Mouse (Mus musculus) liver, embryonic 13.5 days (tissue): Measurements from ENCODE around the gene Alox5ap. TPM values are rescaled to one million over a fixed set of nuclear protein-coding genes. Genes with fewer than 3 reads are reported as not detected.

ENCODE experiments used
- ATAC-seq: fragments of 200-750 bp; cut with Nextera tagmentation; 2 replicates; pipeline ENCODE4 v1.8.0; 2017; ENCODE audit warnings: low read depth, mild to moderate bottlenecking, moderate number of reproducible peaks, moderate library complexity
- DNase-seq: peaks from one replicate; pipeline ENCODE4 v3.0.0; 2022
- H3K27ac ChIP-seq: fragments of 300-500 bp; sonication (generic); 2 replicates; pipeline ENCODE4 v1.5.1; 2015; ENCODE audit warnings: moderate library complexity, mild to moderate bottlenecking, inconsistent platforms
- H3K27me3 ChIP-seq: fragments of 300-500 bp; sonication (generic); 2 replicates; pipeline ENCODE4 v1.6.1; 2015; ENCODE audit warnings: mild to moderate bottlenecking, inconsistent platforms
- H3K36me3 ChIP-seq: fragments of 300-500 bp; sonication (generic); 2 replicates; pipeline ENCODE4 v1.6.1; 2015; ENCODE audit warnings: mild to moderate bottlenecking, inconsistent platforms
- H3K4me1 ChIP-seq: fragments of 300-500 bp; sonication (generic); replicated peaks from 2 replicates; pipeline ENCODE4 v1.6.1; 2015; ENCODE audit warnings: inconsistent platforms
- H3K4me2 ChIP-seq: fragments of 300-500 bp; sonication (generic); 2 replicates; pipeline ENCODE4 v1.6.1; 2015; ENCODE audit warnings: inconsistent platforms, mild to moderate bottlenecking, moderate library complexity
- H3K4me3 ChIP-seq: fragments of 300-500 bp; sonication (generic); replicated peaks from 2 replicates; pipeline ENCODE4 v1.5.1; 2015; ENCODE audit warnings: mild to moderate bottlenecking, inconsistent platforms
- H3K9ac ChIP-seq: fragments of 300-500 bp; sonication (generic); 2 replicates; pipeline ENCODE4 v1.6.1; 2015; ENCODE audit warnings: mild to moderate bottlenecking, inconsistent platforms
- H3K9me3 ChIP-seq: fragments of 300-500 bp; sonication (generic); replicated peaks from 2 replicates; pipeline ENCODE4 v1.6.1; 2016; ENCODE audit warnings: inconsistent platforms
- WGBS: fragments of 180-500 bp; shearing (Covaris S2); methylation state at CpG from one replicate; pipeline ENCODE4 v1.1.7; 2015; ENCODE audit not compliant: insufficient replicate concordance; 5-methylcytosine and 5-hydroxymethylcytosine counted together
- polyA plus RNA-seq: library from polyadenylated mRNA; unstranded; fragments of >200 nt; fragmentation: Nextera tagmentation; extraction: Ambion mirVana; gene quantifications from 2 replicates; pipeline ENCODE4 v1.2.1, GENCODE M21; 2015

The Alox5ap gene
- polyA plus RNA-seq, 1 experiment from 2014 or later: 24.7 TPM

DNA sequence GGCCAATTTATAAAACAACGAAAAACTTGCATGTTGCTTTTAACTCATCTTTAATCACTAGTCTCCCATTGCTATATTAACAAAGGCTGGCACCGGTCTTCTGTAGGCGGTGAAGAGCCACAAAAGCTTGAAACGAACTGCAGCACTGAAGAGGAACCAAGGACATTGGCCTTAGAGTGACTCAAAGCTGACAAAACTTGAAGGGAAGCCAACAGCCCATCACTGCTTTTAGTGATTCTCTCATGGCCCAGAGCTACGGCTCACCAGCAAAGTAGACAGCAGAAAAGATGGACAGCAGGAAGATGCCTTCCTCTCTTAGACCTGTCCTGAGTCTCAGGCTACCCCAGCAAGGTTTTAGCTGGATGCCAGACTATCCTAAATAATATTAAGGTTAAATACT, 22.1 kb upstream of the Alox5ap start:
- WGBS: 78% methylated on average over 5 of the region's 5 CpGs
- ATAC-seq: no peak
- no peak overlapping the region for H3K27ac ChIP-seq

DNA sequence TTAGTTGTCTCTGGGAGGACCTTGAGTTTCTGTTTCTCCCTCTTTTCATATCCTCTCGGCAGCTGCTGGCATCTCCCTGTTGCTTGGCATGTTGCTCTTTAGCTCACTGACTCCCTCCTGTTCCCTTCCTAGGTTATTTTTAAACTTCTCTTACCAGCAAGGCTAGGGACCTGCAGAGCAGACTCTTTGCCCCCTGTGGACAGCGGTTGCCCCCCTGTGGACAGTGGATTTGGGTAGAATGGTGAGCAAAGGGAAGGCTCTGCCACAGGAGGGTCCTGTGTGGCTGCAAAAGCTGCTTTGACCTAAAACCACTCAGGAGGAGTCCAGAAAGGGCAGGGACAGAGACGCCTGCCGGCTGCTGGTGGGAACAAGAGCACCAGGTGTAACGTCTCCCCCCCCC, 21.5 kb upstream of the Alox5ap start:
- Histone ChIP-seq H3K9ac (no peak overlapping the region), H3K4me1 (peaks cover 36% of the 10 kb centered on the region), H3K27me3 (no peaks in the 10 kb centered on the region), H3K4me2 (no peak overlapping the region), H3K9me3 (no peaks in the 10 kb centered on the region), H3K4me3 (no peak overlapping the region), H3K27ac (no peak overlapping the region), H3K36me3 (no peaks in the 10 kb centered on the region)
- 59% methylated on average over 5 of the region's 5 CpGs for WGBS
- ATAC-seq (no peak), DNase-seq (no peak)

More for the DNA sequence above, 22.1 kb upstream of the Alox5ap start:
- Histone ChIP-seq H3K4me2 (no peak overlapping the region), H3K36me3 (no peaks in the 10 kb centered on the region), H3K9ac (no peak overlapping the region), H3K4me3 (no peak overlapping the region), H3K4me1 (peaks cover 30% of the 10 kb centered on the region), H3K9me3 (no peaks in the 10 kb centered on the region), H3K27me3 (no peaks in the 10 kb centered on the region)
- no peak for DNase-seq

DNA sequence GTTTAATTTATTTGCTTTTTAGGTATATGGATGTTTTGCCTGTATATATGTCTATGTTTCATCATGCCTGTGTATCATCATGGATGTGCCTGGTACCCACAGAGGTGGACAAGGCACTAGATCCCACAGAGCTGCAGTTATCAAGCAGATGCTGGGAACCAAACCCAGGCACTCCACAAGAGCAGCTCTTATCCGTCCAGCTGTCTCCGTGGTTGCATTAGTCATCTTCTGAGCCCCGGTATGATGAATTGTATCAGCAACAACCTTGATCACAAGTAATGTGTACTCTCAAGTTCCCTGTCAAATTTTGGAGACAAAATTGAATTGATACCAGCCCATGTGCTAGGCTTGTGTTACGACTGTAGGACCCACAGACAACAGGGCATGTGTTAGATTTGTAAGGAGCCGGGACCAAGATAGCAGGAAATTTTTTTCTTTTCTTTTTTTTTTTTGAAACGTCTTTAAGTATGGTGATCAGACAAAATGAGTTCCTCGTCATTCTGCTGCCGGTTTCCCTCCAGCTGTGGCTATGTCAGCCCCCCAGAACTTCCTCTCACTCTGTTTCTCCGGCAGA, 19.1 kb upstream of the Alox5ap start:
- ATAC-seq (no peak), DNase-seq (no peak)
- H3K27me3 ChIP-seq: no peaks in the 10 kb centered on the region
- 7% methylated on average over 9 of the region's 9 CpGs for WGBS
- peak overlapping the region; percentile 68 for H3K9ac ChIP-seq
- H3K4me1 ChIP-seq: peaks cover 39% of the 10 kb centered on the region
- H3K4me3 ChIP-seq: peak overlapping the region; percentile 55
- H3K4me2 ChIP-seq: peak overlapping the region; percentile 72
- H3K9me3 ChIP-seq: no peaks in the 10 kb centered on the region
- H3K36me3 ChIP-seq: no peaks in the 10 kb centered on the region
- peak overlapping the region; percentile 85 for H3K27ac ChIP-seq

DNA sequence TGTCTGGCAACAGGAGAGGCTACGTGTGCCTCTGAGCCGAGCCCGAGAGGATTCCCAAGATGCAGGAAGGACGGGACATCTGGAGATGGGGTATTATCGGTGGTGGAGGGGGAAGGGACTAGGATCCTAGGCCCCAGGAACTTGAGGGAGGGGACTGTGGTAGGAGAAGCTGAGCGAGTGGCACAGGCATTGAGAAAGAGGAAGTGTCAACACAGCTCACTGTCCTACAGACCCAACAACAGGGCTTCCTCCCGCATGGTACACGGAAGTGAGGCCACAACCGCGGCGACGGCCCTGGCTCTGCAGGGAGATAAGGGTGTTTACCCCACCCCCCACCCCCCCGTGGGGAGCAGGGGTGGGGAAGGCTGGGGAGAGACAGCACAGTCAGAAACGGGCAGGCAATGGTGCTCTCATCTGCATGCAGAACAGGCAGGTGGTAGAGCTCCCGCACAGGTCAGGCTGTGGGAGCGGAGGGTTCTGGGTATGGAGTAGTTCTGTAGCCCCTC, 18.5 kb upstream of the Alox5ap start:
- peak overlapping the region; percentile 68 for H3K9ac ChIP-seq
- H3K9me3 ChIP-seq: no peaks in the 10 kb centered on the region
- H3K4me1 ChIP-seq: peaks cover 39% of the 10 kb centered on the region
- peak; percentile 95 for ATAC-seq
- 0% methylated on average over 16 of the region's 16 CpGs for WGBS
- DNase-seq: peak; percentile 80
- H3K27me3 ChIP-seq: no peaks in the 10 kb centered on the region
- peak overlapping the region; percentile 72 for H3K4me2 ChIP-seq
- peak overlapping the region; percentile 55 for H3K4me3 ChIP-seq
- no peaks in the 10 kb centered on the region for H3K36me3 ChIP-seq
- H3K27ac ChIP-seq: peak overlapping the region; percentile 85

DNA sequence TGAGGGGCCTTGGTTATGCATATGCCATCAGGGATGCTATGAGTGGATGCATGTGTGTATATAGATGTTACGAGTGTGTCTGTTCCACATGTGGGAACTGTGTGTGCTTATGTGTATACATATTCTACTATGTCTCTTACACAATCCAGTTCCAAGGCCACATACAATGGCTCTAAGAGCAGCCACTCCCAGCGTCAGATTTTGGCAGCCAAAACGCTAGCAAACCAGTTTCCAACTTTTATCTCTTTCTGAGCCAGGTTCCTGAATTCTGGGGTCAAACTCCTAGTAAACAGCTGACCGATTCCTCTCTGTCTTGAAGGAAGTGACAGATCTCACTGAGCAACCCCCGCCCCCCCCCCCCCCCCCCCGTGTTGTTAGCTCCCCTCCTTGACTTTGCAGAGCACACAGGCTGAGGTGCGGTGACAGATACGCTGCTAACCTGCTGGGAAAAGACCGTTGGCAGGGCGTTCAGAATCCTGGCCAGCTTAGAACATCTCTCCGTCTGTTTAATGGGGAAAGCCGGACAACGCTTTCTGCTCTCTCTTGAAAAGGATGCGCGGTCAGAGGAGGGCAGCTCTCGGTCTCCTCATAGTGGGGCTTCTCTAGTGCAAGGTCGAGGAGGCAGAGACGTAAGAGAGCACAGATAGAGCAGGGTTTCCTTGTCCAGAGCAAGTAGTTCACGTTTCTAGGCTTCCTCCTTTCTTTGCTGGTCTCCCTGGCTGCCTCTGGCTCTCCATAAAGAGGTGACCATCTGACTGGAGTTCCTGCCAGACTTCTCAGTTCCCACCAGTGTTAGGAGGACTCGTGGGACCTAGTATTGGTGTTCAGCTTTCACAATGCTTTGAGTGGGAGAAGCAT, 17.3 kb upstream of the Alox5ap start:
- Histone ChIP-seq H3K4me1 (peaks cover 39% of the 10 kb centered on the region), H3K4me2 (peak overlapping the region; percentile 72), H3K27ac (peak overlapping the region; percentile 85), H3K9ac (peak overlapping the region; percentile 23; the same call in 1 of the 2 replicates), H3K36me3 (no peaks in the 10 kb centered on the region), H3K27me3 (no peaks in the 10 kb centered on the region), H3K9me3 (no peaks in the 10 kb centered on the region), H3K4me3 (peak overlapping the region; percentile 14)
- no peak for ATAC-seq
- WGBS: 9% methylated on average over 20 of the region's 20 CpGs
- DNase-seq: no peak

DNA sequence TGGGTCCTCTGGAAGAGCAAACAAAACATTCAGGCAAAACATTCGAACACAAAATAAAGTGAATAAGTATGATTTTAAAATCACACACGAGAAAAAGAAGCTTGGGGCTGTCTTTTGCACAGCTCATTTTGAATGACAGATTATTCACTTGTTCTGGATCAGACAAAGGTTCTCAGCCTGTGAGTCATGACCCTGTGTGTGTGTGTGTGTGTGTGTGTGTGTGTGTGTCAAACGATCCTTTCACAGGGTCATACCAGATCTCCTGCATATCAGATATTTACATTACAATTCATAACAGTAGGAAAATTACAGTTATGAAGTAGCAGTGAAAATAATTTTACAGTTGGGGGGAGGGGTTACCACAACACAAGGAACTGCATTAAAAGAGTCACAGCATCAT, 12.3 kb upstream of the Alox5ap start:
- H3K36me3 ChIP-seq: no peaks in the 10 kb centered on the region

DNA sequence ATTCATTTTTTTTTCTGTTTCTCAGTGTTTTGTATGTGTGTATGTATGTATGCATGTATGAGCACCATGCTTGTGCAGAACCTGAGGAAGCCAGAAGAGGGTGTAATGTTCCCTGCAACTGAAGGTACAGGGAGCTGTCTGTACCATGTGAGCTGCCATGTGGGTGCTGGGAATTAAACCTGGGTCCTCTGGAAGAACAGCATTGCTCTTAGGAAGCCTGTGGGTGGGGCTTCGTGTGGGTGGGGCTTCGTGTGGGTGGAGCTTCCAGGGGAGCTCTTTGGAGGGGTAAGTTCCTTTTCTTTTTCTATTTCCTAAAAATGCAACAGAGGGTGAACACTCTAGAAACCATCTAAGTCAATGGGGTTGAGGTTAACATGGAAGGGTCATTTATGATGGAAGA, 11.1 kb upstream of the Alox5ap start:
- DNase-seq (no peak), ATAC-seq (no peak)
- no peaks in the 10 kb centered on the region for H3K9me3 ChIP-seq
- H3K9ac ChIP-seq: no peak overlapping the region
- H3K4me3 ChIP-seq: no peak overlapping the region
- H3K27ac ChIP-seq: no peak overlapping the region
- no peak overlapping the region for H3K4me2 ChIP-seq
- no peaks in the 10 kb centered on the region for H3K4me1 ChIP-seq
- no peaks in the 10 kb centered on the region for H3K36me3 ChIP-seq
- H3K27me3 ChIP-seq: no peaks in the 10 kb centered on the region; the same call in 1 of the 2 replicates
- WGBS: 55% methylated on average over 2 of the region's 2 CpGs

More for the DNA sequence above, 12.3 kb upstream of the Alox5ap start:
- ATAC-seq: no peak
- Histone ChIP-seq H3K4me2 (no peak overlapping the region), H3K9ac (no peak overlapping the region), H3K4me3 (no peak overlapping the region), H3K4me1 (peaks cover 11% of the 10 kb centered on the region), H3K9me3 (no peaks in the 10 kb centered on the region), H3K27me3 (no peaks in the 10 kb centered on the region; the same call in 1 of the 2 replicates), H3K27ac (no peak overlapping the region)
- no peak for DNase-seq
- WGBS: 57% methylated on average over 3 of the region's 3 CpGs

DNA sequence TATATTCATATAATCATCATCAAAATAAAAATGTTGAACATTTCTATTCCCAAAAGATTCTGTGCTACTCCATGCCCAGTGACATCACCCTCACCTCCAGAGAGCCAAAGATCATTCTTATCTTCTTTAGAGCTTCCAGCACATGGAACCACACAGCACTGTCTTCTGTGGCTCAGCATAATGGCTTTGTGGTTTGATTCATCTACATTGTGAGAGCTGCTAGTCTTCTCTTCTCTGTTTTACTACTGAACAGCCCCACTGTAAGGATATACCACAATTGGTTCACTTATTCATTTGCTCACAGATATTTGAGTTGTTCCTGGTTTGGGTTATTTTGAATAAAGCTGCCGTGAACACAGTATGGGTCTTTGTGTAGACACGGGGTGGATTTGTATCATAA, 9.0 kb upstream of the Alox5ap start:
- Histone ChIP-seq H3K4me1 (no peaks in the 10 kb centered on the region), H3K9me3 (no peaks in the 10 kb centered on the region), H3K4me2 (no peak overlapping the region), H3K4me3 (no peak overlapping the region), H3K9ac (no peak overlapping the region), H3K36me3 (no peaks in the 10 kb centered on the region), H3K27me3 (no peaks in the 10 kb centered on the region; the same call in 1 of the 2 replicates), H3K27ac (no peak overlapping the region)
- DNase-seq (no peak), ATAC-seq (no peak)
- 58% methylated on average over 2 of the region's 2 CpGs for WGBS

DNA sequence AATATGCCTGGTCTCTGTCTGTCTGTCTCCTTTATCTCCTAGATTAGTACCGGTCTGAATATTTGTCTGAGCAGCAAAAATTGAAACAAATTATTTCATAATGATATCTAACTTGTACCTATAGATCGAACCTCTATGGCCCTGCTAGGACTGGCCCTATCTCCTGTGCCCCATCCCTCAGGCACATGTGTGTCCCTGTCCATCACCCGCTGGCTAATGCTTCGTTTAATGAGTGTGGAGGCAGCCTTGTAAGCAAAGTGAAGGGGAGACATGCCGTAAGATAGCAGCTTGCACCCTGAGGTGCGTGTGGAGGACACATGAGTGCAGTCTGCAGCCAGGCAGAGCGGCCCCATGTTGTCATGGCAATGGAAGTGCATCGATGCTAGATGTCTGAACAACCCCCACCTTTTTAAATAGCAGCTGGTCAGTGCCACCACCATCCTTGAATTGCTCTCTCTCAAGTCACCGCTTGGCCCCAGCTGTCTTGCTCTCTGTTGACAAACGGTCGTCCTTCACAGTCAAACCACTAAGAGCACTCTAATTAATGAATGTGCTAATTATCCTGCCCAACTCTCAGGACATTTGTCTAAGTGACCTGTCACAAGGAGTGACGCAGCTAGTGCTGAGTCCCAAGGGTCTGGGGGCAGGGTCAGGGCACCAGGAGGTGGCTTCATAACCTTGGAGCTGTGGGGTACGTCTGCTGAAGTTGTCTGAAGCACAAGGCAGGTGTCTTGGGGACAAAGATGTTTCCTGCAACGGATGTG, 6.9 kb upstream of the Alox5ap start:
- no peaks in the 10 kb centered on the region for H3K4me1 ChIP-seq
- no peaks in the 10 kb centered on the region; the same call in 1 of the 2 replicates for H3K27me3 ChIP-seq
- no peaks in the 10 kb centered on the region for H3K36me3 ChIP-seq
- 0 out of 2 replicates have a peak, but pooled peaks cover 2% of the 10 kb centered on the region for H3K9me3 ChIP-seq
- H3K27ac ChIP-seq: no peak overlapping the region
- H3K4me3 ChIP-seq: no peak overlapping the region
- WGBS: 60% methylated on average over 14 of the region's 14 CpGs
- ATAC-seq (no peak), DNase-seq (no peak)
- H3K4me2 ChIP-seq: no peak overlapping the region
- H3K9ac ChIP-seq: no peak overlapping the region

DNA sequence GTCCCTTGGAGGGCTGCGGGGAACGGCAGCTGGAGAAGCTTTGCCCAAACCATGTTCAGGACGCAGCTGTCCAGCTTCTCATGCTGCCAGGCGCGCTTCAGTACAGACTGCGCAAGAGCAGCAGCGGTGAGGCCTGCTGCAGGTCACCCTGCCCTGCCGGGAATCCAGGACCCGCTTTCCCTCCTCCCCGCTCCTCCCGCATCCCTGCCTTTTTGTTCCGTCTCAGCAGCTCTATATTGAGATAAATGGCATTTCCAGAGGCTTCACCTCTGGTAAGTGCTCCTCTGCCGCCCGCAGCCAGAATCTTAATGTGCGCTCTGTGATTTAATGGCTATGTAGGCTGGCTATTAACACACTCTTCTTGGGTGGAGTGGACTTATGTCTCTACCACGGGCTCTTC, 5.5 kb upstream of the Alox5ap start:
- Histone ChIP-seq H3K27ac (no peak overlapping the region), H3K27me3 (no peaks in the 10 kb centered on the region; the same call in 1 of the 2 replicates), H3K9ac (no peak overlapping the region), H3K4me1 (no peaks in the 10 kb centered on the region), H3K4me3 (no peak overlapping the region), H3K9me3 (0 out of 2 replicates have a peak, but pooled peaks cover 2% of the 10 kb centered on the region), H3K36me3 (no peaks in the 10 kb centered on the region), H3K4me2 (no peak overlapping the region)
- 76% methylated on average over 16 of the region's 16 CpGs for WGBS
- no peak for ATAC-seq
- no peak for DNase-seq

DNA sequence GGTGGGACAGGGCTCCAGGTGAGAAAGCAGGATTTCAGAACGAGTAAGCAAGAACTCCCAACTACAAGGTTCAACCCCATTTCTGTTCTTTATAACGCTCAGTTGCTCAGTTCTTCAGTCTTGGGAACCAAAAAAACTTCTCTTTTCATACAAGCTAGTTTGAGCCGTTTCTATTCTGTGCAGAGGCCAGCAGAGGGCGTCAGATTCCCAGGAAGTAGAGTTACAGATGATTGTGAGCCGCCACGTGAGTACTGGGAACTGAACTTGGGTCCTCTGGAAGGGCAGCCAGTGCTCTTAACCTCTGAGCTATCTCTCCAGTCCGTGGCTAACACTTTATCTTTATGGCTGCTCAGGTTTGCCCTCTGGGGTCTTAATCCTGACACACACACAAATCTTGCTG, 3.1 kb upstream of the Alox5ap start:
- no peaks in the 10 kb centered on the region; the same call in 1 of the 2 replicates for H3K27me3 ChIP-seq
- H3K27ac ChIP-seq: no peak overlapping the region
- no peak overlapping the region for H3K9ac ChIP-seq
- no peak overlapping the region for H3K4me3 ChIP-seq
- WGBS: 61% methylated on average over 7 of the region's 7 CpGs
- no peak for ATAC-seq
- H3K4me2 ChIP-seq: no peak overlapping the region
- peaks cover under 1% of the 10 kb centered on the region; the same call in 1 of the 2 replicates for H3K4me1 ChIP-seq
- no peak for DNase-seq
- no peaks in the 10 kb centered on the region for H3K36me3 ChIP-seq
- 0 out of 2 replicates have a peak, but pooled peaks cover 2% of the 10 kb centered on the region for H3K9me3 ChIP-seq
